Mouse (Mus musculus) CH12.LX (cell line): Measurements from ENCODE around the gene Ctcfl. TPM values are rescaled to one million over a fixed set of nuclear protein-coding genes. Genes with fewer than 3 reads are reported as not detected.
"Not testable (repeated sequence)": the region's sequence is repeated elsewhere in the genome, so short reads cannot be mapped to it uniquely, and the experiment has no call there.

Experiments used
- DNase-seq: peaks from one replicate; pipeline ENCODE4 v3.0.0-alpha.2; 2013; ENCODE audit errors: extremely low read depth
- H3K27ac ChIP-seq: 2 replicates; pipeline ENCODE4 v1.5.1; 2012; ENCODE audit warnings: low read depth, mild to moderate bottlenecking, control low read depth, moderate library complexity; ENCODE audit not compliant: insufficient read depth
- H3K27me3 ChIP-seq: replicated peaks from 2 replicates; pipeline ENCODE3; 2012; ENCODE audit warnings: inconsistent platforms
- H3K36me3 ChIP-seq, 2 experiments: replicated peaks in 1 of 2; 2 replicates each; pipeline versions ENCODE3 to v1.6.1; 2012; ENCODE audit warnings: inconsistent platforms in 1 of 2, low read length in 1 of 2, mild to moderate bottlenecking in 1 of 2, mixed read lengths in 1 of 2, moderate library complexity in 1 of 2; ENCODE audit not compliant: control insufficient read depth in 1 of 2, insufficient read depth in 1 of 2
- H3K4me1 ChIP-seq, 2 experiments: 2 replicates each; pipeline ENCODE4 v1.6.1; 2012; ENCODE audit warnings: inconsistent platforms in 1 of 2, moderate library complexity in 1 of 2; ENCODE audit not compliant: insufficient read depth in 2 of 2, control insufficient read depth in 1 of 2
- H3K4me2 ChIP-seq: 2 replicates; pipeline ENCODE4 v1.6.1; 2012; ENCODE audit warnings: low read depth, mild to moderate bottlenecking, control low read depth; ENCODE audit not compliant: poor library complexity, insufficient read depth, severe bottlenecking
- H3K4me3 ChIP-seq, 3 experiments: fragments of 150-350 bp in 1 of 3; sonication (generic) in 1 of 3; replicated peaks in 1 of 3; 2 replicates each; pipeline versions ENCODE3 to v1.5.1; 2011 to 2012; ENCODE audit warnings: low read depth in 2 of 3, low read length in 2 of 3, mild to moderate bottlenecking in 2 of 3, moderate library complexity in 2 of 3, control low read depth in 1 of 3, improper control_type of control experiment in 1 of 3, inconsistent platforms in 1 of 3, mixed read lengths in 1 of 3; ENCODE audit not compliant: poor library complexity in 1 of 3
- H3K79me2 ChIP-seq: replicated peaks from 2 replicates; pipeline ENCODE4 v1.6.1; 2012; ENCODE audit warnings: mild to moderate bottlenecking, moderate library complexity; ENCODE audit not compliant: control insufficient read depth, poor library complexity, insufficient read depth, severe bottlenecking; ENCODE audit errors: extremely low read depth
- H3K9ac ChIP-seq: 2 replicates; pipeline ENCODE4 v1.6.1; 2012; ENCODE audit warnings: low read depth, mild to moderate bottlenecking, control low read depth, moderate library complexity; ENCODE audit not compliant: insufficient read depth
- H3K9me3 ChIP-seq: replicated peaks from 2 replicates; pipeline ENCODE3; 2012; ENCODE audit warnings: low read length, inconsistent platforms, mixed read lengths
- CHD1 ChIP-seq: IDR thresholded peaks from 2 replicates; pipeline ENCODE4 v1.6.1; 2012; ENCODE audit warnings: low read depth, low read length, improper control_type of control experiment, inconsistent platforms
- CHD2 ChIP-seq: IDR thresholded peaks from 2 replicates; pipeline ENCODE4 v1.6.1; 2011; ENCODE audit warnings: low read length, improper control_type of control experiment
- CTCF ChIP-seq, 2 experiments: IDR thresholded peaks in 1 of 2; conservative IDR thresholded peaks in 1 of 2; 2 replicates each; pipeline ENCODE4 v1.5.1; 2011 to 2012; ENCODE audit warnings: low read depth in 2 of 2, low read length in 2 of 2, improper control_type of control experiment in 1 of 2, inconsistent platforms in 1 of 2, mild to moderate bottlenecking in 1 of 2, moderate library complexity in 1 of 2
- E2F4 ChIP-seq: IDR thresholded peaks from 2 replicates; pipeline ENCODE4 v1.6.1; 2011; ENCODE audit warnings: low read depth, low read length, improper control_type of control experiment; ENCODE audit not compliant: insufficient replicate concordance
- EP300 ChIP-seq: IDR thresholded peaks from 2 replicates; pipeline ENCODE4 v1.6.1; 2011; ENCODE audit warnings: low read length, improper control_type of control experiment
- ETS1 ChIP-seq: conservative IDR thresholded peaks from 2 replicates; pipeline ENCODE4 v1.6.1; 2012; ENCODE audit warnings: low read depth, mild to moderate bottlenecking, inconsistent platforms, low read length, improper control_type of control experiment, moderate library complexity
- GABPA ChIP-seq: IDR thresholded peaks from 2 replicates; pipeline ENCODE4 v1.6.1; 2012; ENCODE audit warnings: low read depth, low read length, improper control_type of control experiment, inconsistent platforms; ENCODE audit not compliant: insufficient replicate concordance
- HCFC1 ChIP-seq: IDR thresholded peaks from 2 replicates; pipeline ENCODE4 v1.6.1; 2012; ENCODE audit warnings: low read depth, mild to moderate bottlenecking, inconsistent platforms, low read length, improper control_type of control experiment
- IRF4 ChIP-seq: IDR thresholded peaks from 2 replicates; pipeline ENCODE4 v1.6.1; 2014; ENCODE audit warnings: low read depth, mild to moderate bottlenecking, inconsistent platforms, low read length, improper control_type of control experiment
- JUN ChIP-seq: IDR thresholded peaks from 2 replicates; pipeline ENCODE4 v1.6.1; 2011; ENCODE audit warnings: low read depth, mild to moderate bottlenecking, low read length, improper control_type of control experiment, moderate library complexity; ENCODE audit not compliant: insufficient read depth
- JUND ChIP-seq: conservative IDR thresholded peaks from 2 replicates; pipeline ENCODE4 v1.6.1; 2011; ENCODE audit warnings: low read depth, low read length, improper control_type of control experiment
- KAT2A ChIP-seq: IDR thresholded peaks from 2 replicates; pipeline ENCODE4 v1.6.1; 2012; ENCODE audit warnings: low read length, improper control_type of control experiment, inconsistent platforms; ENCODE audit not compliant: insufficient replicate concordance
- MAFK ChIP-seq: IDR thresholded peaks from 2 replicates; pipeline ENCODE4 v1.6.1; 2011; ENCODE audit warnings: low read length, improper control_type of control experiment; ENCODE audit not compliant: insufficient replicate concordance
- MAX ChIP-seq: IDR thresholded peaks from 2 replicates; pipeline ENCODE4 v1.6.1; 2011; ENCODE audit warnings: low read length, improper control_type of control experiment
- MEF2A ChIP-seq: IDR thresholded peaks from 2 replicates; pipeline ENCODE4 v1.6.1; 2014; ENCODE audit warnings: low read depth, mild to moderate bottlenecking, inconsistent platforms, low read length, improper control_type of control experiment, borderline replicate concordance
- MYC ChIP-seq: IDR thresholded peaks from 2 replicates; pipeline ENCODE4 v1.6.1; 2011; ENCODE audit warnings: low read depth, mild to moderate bottlenecking, improper control_type of control experiment, low read length
- NELFE ChIP-seq: IDR thresholded peaks from 2 replicates; pipeline ENCODE4 v1.6.1; 2011; ENCODE audit warnings: low read depth, low read length, improper control_type of control experiment
- NRF1 ChIP-seq: IDR thresholded peaks from 2 replicates; pipeline ENCODE4 v1.6.1; 2014; ENCODE audit warnings: low read depth, mild to moderate bottlenecking, inconsistent platforms, low read length, improper control_type of control experiment, moderate library complexity
- PAX5 ChIP-seq: IDR thresholded peaks from 2 replicates; pipeline ENCODE4 v1.6.1; 2012; ENCODE audit warnings: low read length, inconsistent platforms, mixed read lengths
- POLR2A ChIP-seq: IDR thresholded peaks from 2 replicates; pipeline ENCODE4 v1.6.1; 2011; ENCODE audit warnings: low read depth, mild to moderate bottlenecking, improper control_type of control experiment, low read length
- POLR2AphosphoS2 ChIP-seq: IDR thresholded peaks from 2 replicates; pipeline ENCODE4 v1.6.1; 2011; ENCODE audit warnings: low read depth, low read length, improper control_type of control experiment
- RCOR1 ChIP-seq: conservative IDR thresholded peaks from 2 replicates; pipeline ENCODE4 v1.6.1; 2012; ENCODE audit warnings: low read depth, mild to moderate bottlenecking, inconsistent platforms, low read length, improper control_type of control experiment
- SMC3 ChIP-seq: IDR thresholded peaks from 2 replicates; pipeline ENCODE4 v1.6.1; 2011; ENCODE audit warnings: low read depth, low read length, improper control_type of control experiment
- TBP ChIP-seq: conservative IDR thresholded peaks from 2 replicates; pipeline ENCODE4 v1.6.1; 2011; ENCODE audit warnings: low read depth, low read length, improper control_type of control experiment
- TCF12 ChIP-seq: IDR thresholded peaks from 2 replicates; pipeline ENCODE4 v1.6.1; 2014; ENCODE audit warnings: low read depth, mild to moderate bottlenecking, inconsistent platforms, low read length, improper control_type of control experiment
- UBTF ChIP-seq: IDR thresholded peaks from 2 replicates; pipeline ENCODE4 v1.6.1; 2012; ENCODE audit warnings: low read depth, mild to moderate bottlenecking, inconsistent platforms, low read length, improper control_type of control experiment, moderate library complexity
- USF1 ChIP-seq: IDR thresholded peaks from 2 replicates; pipeline ENCODE4 v1.6.1; 2014; ENCODE audit warnings: low read depth, mild to moderate bottlenecking, inconsistent platforms, low read length, improper control_type of control experiment
- USF2 ChIP-seq: conservative IDR thresholded peaks from 2 replicates; pipeline ENCODE4 v1.6.1; 2011; ENCODE audit warnings: low read depth, low read length, improper control_type of control experiment
- ZC3H11A ChIP-seq: IDR thresholded peaks from 2 replicates; pipeline ENCODE4 v1.6.1; 2012; ENCODE audit warnings: low read depth, mild to moderate bottlenecking, inconsistent platforms, low read length, improper control_type of control experiment
- ZKSCAN1 ChIP-seq: IDR thresholded peaks from 2 replicates; pipeline ENCODE4 v1.6.1; 2012; ENCODE audit warnings: low read depth, inconsistent platforms, low read length, improper control_type of control experiment, borderline replicate concordance
- ZMIZ1 ChIP-seq: IDR thresholded peaks from 2 replicates; pipeline ENCODE4 v1.6.1; 2012; ENCODE audit warnings: low read depth, mild to moderate bottlenecking, inconsistent platforms, low read length, improper control_type of control experiment
- ZNF384 ChIP-seq: IDR thresholded peaks from 2 replicates; pipeline ENCODE4 v1.6.1; 2012; ENCODE audit warnings: low read depth, low read length, improper control_type of control experiment, inconsistent platforms
- dilution Hi-C: fragments of 300-500 bp; cut with MboI; formaldehyde crosslinking; loops from 2 replicates; pipeline ENCODE4 v1.14.3; 2020; ENCODE audit warnings: low sequenced_read_pairs; ENCODE audit not compliant: extremely low pct_unique_long_range_greater_than_20kb, extremely low pct_ligation_motif_present
- in situ Hi-C: fragments of 300-500 bp; cut with MboI; formaldehyde crosslinking; loops from 3 replicates; pipeline ENCODE4 v1.14.3; 2019; ENCODE audit warnings: low sequenced_read_pairs, low pct_ligation_motif_present, low pct_unique_long_range_greater_than_20kb, mixed read lengths
- polyA plus RNA-seq: library from polyadenylated mRNA; unstranded; fragments of >175 nt; gene quantifications from 2 replicates; pipeline ENCODE4 v1.2.1, GENCODE M21; 2012; ENCODE audit warnings: low read depth; ENCODE audit not compliant: insufficient read length
- total RNA-seq, 2 experiments: library from RNA; depleted of rRNA; stranded (reverse); fragments of 300-350 nt in 1 of 2; fragments of >200 nt in 1 of 2; gene quantifications; 2 replicates each; pipeline ENCODE4 v1.2.3; 2012 to 2014

The Ctcfl gene
- total and polyA plus RNA-seq, 3 experiments = 0.11 TPM; not detected in 2

DNA sequence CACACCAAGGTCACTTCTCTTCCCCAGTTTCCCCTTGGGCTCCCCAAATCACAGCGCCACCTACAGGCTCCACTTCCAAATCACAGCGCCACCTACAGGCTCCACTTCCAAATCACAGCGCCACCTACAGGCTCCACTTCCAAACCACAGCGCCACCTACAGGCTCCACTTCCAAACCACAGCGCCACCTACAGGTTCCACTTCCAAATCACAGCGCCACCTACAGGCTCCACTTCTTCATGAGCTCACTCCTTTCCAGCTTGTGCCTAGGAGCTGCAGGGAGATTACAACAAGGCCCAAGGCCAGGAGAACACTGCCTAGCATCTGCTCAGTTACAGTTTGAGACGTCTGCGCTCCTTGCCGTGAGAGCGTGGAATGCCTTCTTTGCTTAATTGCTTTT is 22.0 kb downstream of the Ctcfl start:
- H3K79me2 ChIP-seq, H3K9me3 ChIP-seq, H3K4me1 ChIP-seq, H3K27ac ChIP-seq, H3K4me3 ChIP-seq, H3K4me2 ChIP-seq, H3K9ac ChIP-seq, dilution Hi-C loops, H3K36me3 ChIP-seq: not testable (repeated sequence)
- in situ Hi-C loops = loop anchor here (25.0 kb wide), 1 partner anchor 610 kb away; no protein-coding TSS in a partner anchor
- DNase-seq = peak; percentile 40
- peaks cover 16% of the 10 kb centered on the region for H3K27me3 ChIP-seq
- TF ChIP-seq IRF4 (peak; percentile 25; the same call in 1 of the 2 replicates), CTCF (conservative IDR thresholded peaks at IDR 0.05 in 1 of 2, IDR thresholded peaks at IDR 0.05 in 1 of 2; ENCODE audit: low read depth in 2 of 2, low read length in 2 of 2) (peak; percentile 51 to 99; a peak in 3 of 4 replicates), SMC3 (peak; percentile 11; the same call in 1 of the 2 replicates), NELFE (peak; percentile 69; the same call in 1 of the 2 replicates)

DNA sequence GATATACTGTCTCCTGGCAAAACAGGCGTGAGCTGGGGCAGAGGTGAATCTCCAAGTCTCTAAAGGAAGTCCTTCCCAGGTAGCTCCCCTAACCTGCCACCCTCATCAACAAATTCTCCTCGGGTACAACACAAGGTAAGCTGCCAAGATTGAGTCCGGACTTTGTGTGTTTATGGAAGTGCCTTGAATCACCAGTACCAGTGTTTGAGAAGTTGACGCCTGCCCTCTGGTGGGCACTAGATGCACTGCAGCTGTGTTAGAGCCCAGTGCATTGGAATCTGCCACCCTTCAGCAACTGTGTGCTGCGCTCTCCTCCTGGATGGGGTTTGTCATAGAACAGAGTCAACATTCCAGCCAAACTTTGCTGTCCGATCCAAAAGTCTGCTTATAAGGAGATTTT is 29.9 kb downstream of the Ctcfl start:
- DNase-seq = peak; percentile 89
- H3K27ac ChIP-seq = no peak overlapping the region
- H3K36me3 ChIP-seq = no peaks in the 10 kb centered on the region
- H3K27me3 ChIP-seq = peaks cover 3% of the 10 kb centered on the region
- no peak overlapping the region for H3K9ac ChIP-seq
- in situ Hi-C loops (loop anchor here (10.0 to 25.0 kb wide), 2 partner anchors 255 to 602 kb away; no protein-coding TSS in a partner anchor), dilution Hi-C loops (no loop called here)
- H3K9me3 ChIP-seq = no peaks in the 10 kb centered on the region
- 0 out of 2 replicates have a peak overlapping the region, but pooled peaks have one; percentile 11 for H3K4me2 ChIP-seq
- peaks cover 0 to 18% of the 10 kb centered on the region in 2 experiments; a peak in 2 of 4 replicates for H3K4me1 ChIP-seq
- H3K4me3 ChIP-seq = no peak overlapping the region
- H3K79me2 ChIP-seq = no peaks in the 10 kb centered on the region
- no peak for TF ChIP-seq RCOR1
- TF ChIP-seq ZKSCAN1 = no peak
- no peak for TF ChIP-seq KAT2A
- TF ChIP-seq E2F4 = no peak
- no peak for TF ChIP-seq UBTF
- 0 out of 2 replicates have a peak, but pooled peaks have one; percentile 22 for TF ChIP-seq MAX
- TF ChIP-seq NELFE = no peak
- no peak for TF ChIP-seq PAX5
- TF ChIP-seq POLR2A = no peak
- peak; percentile 98 for TF ChIP-seq SMC3
- no peak for TF ChIP-seq USF1
- peak; percentile 94 to 97 for TF ChIP-seq CTCF (conservative IDR thresholded peaks at IDR 0.05 in 1 of 2, IDR thresholded peaks at IDR 0.05 in 1 of 2; ENCODE audit: low read depth in 2 of 2, low read length in 2 of 2)
- no peak for TF ChIP-seq CHD2
- TF ChIP-seq ZC3H11A = peak; percentile 79
- no peak for TF ChIP-seq CHD1
- no peak for TF ChIP-seq MAFK
- TF ChIP-seq ZMIZ1 = no peak
- TF ChIP-seq TCF12 = no peak
- TF ChIP-seq EP300 = no peak
- TF ChIP-seq MEF2A = no peak
- TF ChIP-seq IRF4 = 0 out of 2 replicates have a peak, but pooled peaks have one; percentile 9
- TF ChIP-seq JUN = no peak
- peak; percentile 81; the same call in 1 of the 2 replicates for TF ChIP-seq ZNF384
- TF ChIP-seq USF2 = no peak
- TF ChIP-seq NRF1 = peak; percentile 44; the same call in 1 of the 2 replicates
- no peak for TF ChIP-seq POLR2AphosphoS2
- no peak for TF ChIP-seq MYC
- TF ChIP-seq HCFC1 = no peak
- no peak for TF ChIP-seq JUND
- TF ChIP-seq TBP = no peak
- TF ChIP-seq ETS1 = no peak
- no peak for TF ChIP-seq GABPA
